Mouse (Mus musculus) intestine, embryonic 16.5 days (tissue): Measurements from ENCODE around the gene Snapc1. TPM values are rescaled to one million over a fixed set of nuclear protein-coding genes. Genes with fewer than 3 reads are reported as not detected.
A peak's percentile ranks its signal among the peaks of the same experiment; 100 is the strongest.

Experiments
- ATAC-seq: fragments of 200-750 bp; cut with Nextera tagmentation; 2 replicates; pipeline ENCODE4 v1.8.0; 2017; ENCODE audit warnings: moderate TSS enrichment, moderate library complexity
- H3K27ac ChIP-seq: fragments of 300-500 bp; sonication (generic); 2 replicates; pipeline ENCODE4 v1.5.1; 2014; ENCODE audit warnings: mild to moderate bottlenecking, low read length
- H3K27me3 ChIP-seq: fragments of 300-500 bp; sonication (generic); replicated peaks from 2 replicates; pipeline ENCODE4 v1.6.1; 2014; ENCODE audit warnings: low read length, control low read depth, mixed read lengths; ENCODE audit not compliant: control insufficient read depth, insufficient read depth
- H3K36me3 ChIP-seq: fragments of 300-500 bp; sonication (generic); 2 replicates; pipeline ENCODE4 v1.6.1; 2014; ENCODE audit warnings: low read length, control low read depth; ENCODE audit not compliant: control insufficient read depth, insufficient read depth
- H3K4me1 ChIP-seq: fragments of 300-500 bp; sonication (generic); 2 replicates; pipeline ENCODE4 v1.6.1; 2014; ENCODE audit warnings: low read length, control low read depth, mixed read lengths; ENCODE audit not compliant: control insufficient read depth, insufficient read depth
- H3K4me2 ChIP-seq: fragments of 300-500 bp; sonication (generic); 2 replicates; pipeline ENCODE4 v1.6.1; 2014; ENCODE audit warnings: low read depth, low read length, control low read depth
- H3K4me3 ChIP-seq: fragments of 300-500 bp; sonication (generic); 2 replicates; pipeline ENCODE4 v1.5.1; 2014; ENCODE audit warnings: mild to moderate bottlenecking, low read length
- H3K9ac ChIP-seq: fragments of 300-500 bp; sonication (generic); 2 replicates; pipeline ENCODE4 v1.6.1; 2014; ENCODE audit warnings: low read depth, low read length
- H3K9me3 ChIP-seq: fragments of 300-500 bp; sonication (generic); 2 replicates; pipeline ENCODE4 v1.6.1; 2016; ENCODE audit warnings: low read length, control low read depth; ENCODE audit not compliant: control insufficient read depth
- WGBS: fragments of 180-500 bp; shearing (Covaris S2); extraction: QIAGEN DNeasy Blood & Tissue Kit; methylation state at CpG from one replicate; pipeline ENCODE4 v1.1.7; 2014; 5-methylcytosine and 5-hydroxymethylcytosine counted together
- polyA plus RNA-seq: library from polyadenylated mRNA; unstranded; fragments of >200 nt; fragmentation: Nextera tagmentation; extraction: Ambion mirVana; gene quantifications from 2 replicates; pipeline ENCODE4 v1.2.1, GENCODE M21; 2015

Snapc1 gene
- polyA plus RNA-seq = 14.6 and 14.7 TPM in 2 replicates

- no peaks in the 10 kb centered on the region for H3K27me3 ChIP-seq
- peaks cover 6% of the 10 kb centered on the region for H3K4me1 ChIP-seq
- under 1% methylated on average over 60 of the region's 60 CpGs for WGBS
- peaks cover 8% of the 10 kb centered on the region for H3K36me3 ChIP-seq
- peak; percentile 100 for ATAC-seq
- H3K4me3 ChIP-seq = peak within 1 kb of the TSS; percentile 84
- H3K4me2 ChIP-seq = peak within 1 kb of the TSS; percentile 86
- H3K9me3 ChIP-seq = no peaks in the 10 kb centered on the region
- peak within 1 kb of the TSS; percentile 72 for H3K27ac ChIP-seq
- H3K9ac ChIP-seq = peak within 1 kb of the TSS; percentile 79
Observed at GRCm38 (mm10) chr12:73964291-73965281, at the start of gene Snapc1. Gene Snapc1 (plus strand): TSS chr12:73964481.

- Histone ChIP-seq H3K9ac (no peak overlapping the region), H3K27me3 (no peaks in the 10 kb centered on the region), H3K27ac (no peak overlapping the region), H3K4me1 (no peaks in the 10 kb centered on the region; the same call in 1 of the 2 replicates), H3K9me3 (no peaks in the 10 kb centered on the region), H3K4me2 (no peak overlapping the region), H3K36me3 (no peaks in the 10 kb centered on the region), H3K4me3 (no peak overlapping the region)
- no peak for ATAC-seq
- 93% methylated on average over 5 of the region's 5 CpGs for WGBS
Observed at GRCm38 (mm10) chr12:73918479-73918878, 45.8 kb upstream of the Snapc1 start.

- Histone ChIP-seq H3K36me3 (peaks cover 9% of the 10 kb centered on the region; the same call in 1 of the 2 replicates), H3K4me1 (no peaks in the 10 kb centered on the region), H3K27ac (no peak overlapping the region), H3K9me3 (no peaks in the 10 kb centered on the region), H3K27me3 (no peaks in the 10 kb centered on the region), H3K4me2 (no peak overlapping the region), H3K9ac (no peak overlapping the region), H3K4me3 (no peak overlapping the region)
- 87% methylated on average over 3 of the region's 3 CpGs for WGBS
- ATAC-seq = no peak
Observed at GRCm38 (mm10) chr12:73930266-73930665, 34.0 kb upstream of the Snapc1 start.

GRCm38 (mm10) chr12:73931274-73931673 lies 33.0 kb upstream of the Snapc1 start:
- H3K27me3 ChIP-seq = no peaks in the 10 kb centered on the region
- no peak for ATAC-seq
- WGBS = 56% methylated on average over 5 of the region's 5 CpGs
- no peaks in the 10 kb centered on the region for H3K4me1 ChIP-seq
- H3K9ac ChIP-seq = no peak overlapping the region
- peaks cover 9% of the 10 kb centered on the region; the same call in 1 of the 2 replicates for H3K36me3 ChIP-seq
- H3K4me3 ChIP-seq = no peak overlapping the region
- no peak overlapping the region for H3K4me2 ChIP-seq
- H3K9me3 ChIP-seq = no peaks in the 10 kb centered on the region
- H3K27ac ChIP-seq = no peak overlapping the region

GRCm38 (mm10) chr12:73934528-73934927 lies 29.8 kb upstream of the Snapc1 start:
- Histone ChIP-seq H3K4me1 (no peaks in the 10 kb centered on the region), H3K4me3 (no peak overlapping the region), H3K27ac (no peak overlapping the region), H3K36me3 (peaks cover 9% of the 10 kb centered on the region; the same call in 1 of the 2 replicates), H3K9me3 (no peaks in the 10 kb centered on the region), H3K9ac (no peak overlapping the region), H3K27me3 (no peaks in the 10 kb centered on the region), H3K4me2 (no peak overlapping the region)
- no peak for ATAC-seq
- 77% methylated on average over 2 of the region's 2 CpGs for WGBS

- Histone ChIP-seq H3K4me1 (no peaks in the 10 kb centered on the region), H3K4me3 (no peak within 1 kb of the TSS), H3K27ac (no peak within 1 kb of the TSS), H3K27me3 (no peaks in the 10 kb centered on the region), H3K36me3 (0 out of 2 replicates have a peak, but pooled peaks cover 3% of the 10 kb centered on the region), H3K9ac (no peak within 1 kb of the TSS), H3K4me2 (no peak within 1 kb of the TSS), H3K9me3 (no peaks in the 10 kb centered on the region)
- no peak for ATAC-seq
- WGBS = 89% methylated on average over 1 of the region's 1 CpGs
Observed at GRCm38 (mm10) chr12:73937353-73937752, 26.9 kb upstream of the Snapc1 start, which contains the start of gene Gm49321. Gene Gm49321 (plus strand): TSS chr12:73937653.

- WGBS = 90% methylated on average over 6 of the region's 6 CpGs
- no peak overlapping the region for H3K4me2 ChIP-seq
Observed at GRCm38 (mm10) chr12:73939542-73939941, 24.7 kb upstream of the Snapc1 start.

DNA sequence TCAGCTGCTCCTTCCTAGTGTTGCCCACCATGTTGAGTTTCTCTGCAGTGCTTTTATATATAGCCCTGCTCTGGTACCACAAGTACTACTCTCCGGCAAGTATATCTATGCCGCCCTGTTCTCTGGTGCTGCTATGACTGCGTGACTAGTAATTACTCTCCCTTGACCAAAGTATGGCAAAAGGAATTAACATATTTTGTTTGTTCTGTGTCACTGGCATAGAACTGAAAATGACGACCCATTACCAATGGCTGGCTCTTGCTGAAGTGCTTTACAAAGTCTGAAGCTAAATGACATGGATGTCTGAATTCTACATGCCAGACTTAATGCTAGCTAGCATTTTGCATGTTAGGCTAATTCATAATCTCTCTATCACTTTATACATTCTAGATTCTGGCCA lies 15.9 kb upstream of the Snapc1 start:
- H3K36me3 ChIP-seq = peaks cover 4% of the 10 kb centered on the region; the same call in 1 of the 2 replicates
- 91% methylated on average over 4 of the region's 4 CpGs for WGBS
- H3K9me3 ChIP-seq = no peaks in the 10 kb centered on the region
- no peaks in the 10 kb centered on the region for H3K27me3 ChIP-seq
- H3K4me3 ChIP-seq = peak overlapping the region; percentile 29
- 0 out of 2 replicates have a peak, but pooled peaks cover 2% of the 10 kb centered on the region for H3K4me1 ChIP-seq
- ATAC-seq = no peak
- H3K9ac ChIP-seq = no peak overlapping the region
- H3K27ac ChIP-seq = no peak overlapping the region
- H3K4me2 ChIP-seq = no peak overlapping the region

More at GRCm38 (mm10) chr12:73939542-73939941, 24.7 kb upstream of the Snapc1 start:
- H3K27me3 ChIP-seq = no peaks in the 10 kb centered on the region
- H3K4me3 ChIP-seq = no peak overlapping the region
- H3K27ac ChIP-seq = no peak overlapping the region
- H3K4me1 ChIP-seq = no peaks in the 10 kb centered on the region
- no peak overlapping the region for H3K9ac ChIP-seq
- no peaks in the 10 kb centered on the region for H3K9me3 ChIP-seq
- no peaks in the 10 kb centered on the region for H3K36me3 ChIP-seq
- ATAC-seq = no peak

- Histone ChIP-seq H3K9me3 (no peaks in the 10 kb centered on the region), H3K36me3 (peaks cover 4% of the 10 kb centered on the region; the same call in 1 of the 2 replicates), H3K27me3 (no peaks in the 10 kb centered on the region), H3K4me1 (0 out of 2 replicates have a peak, but pooled peaks cover 2% of the 10 kb centered on the region), H3K9ac (peak overlapping the region; percentile 70), H3K4me3 (peak overlapping the region; percentile 46), H3K4me2 (peak overlapping the region; percentile 56), H3K27ac (peak overlapping the region; percentile 55)
- ATAC-seq = peak; percentile 88
- 6% methylated on average over 46 of the region's 46 CpGs for WGBS
Observed at GRCm38 (mm10) chr12:73949318-73950058, 14.8 kb upstream of the Snapc1 start.
